Mouse (Mus musculus) brown adipose tissue, adult 24 weeks (tissue): Measurements from ENCODE around the gene Ephx3. TPM values are rescaled to one million over a fixed set of nuclear protein-coding genes. Genes with fewer than 3 reads are reported as not detected.
"Not testable (repeated sequence)": the region's sequence is repeated elsewhere in the genome, so short reads cannot be mapped to it uniquely, and the experiment has no call there.

Source experiments
- H3K27ac ChIP-seq: fragments of 200-500 bp; replicated peaks from 2 replicates; pipeline ENCODE4 v1.5.1; 2012; ENCODE audit warnings: low read depth, mild to moderate bottlenecking, low read length
- H3K4me1 ChIP-seq: fragments of 200-500 bp; 2 replicates; pipeline ENCODE4 v1.6.1; 2012; ENCODE audit warnings: low read length, mixed read lengths; ENCODE audit not compliant: control insufficient read depth, insufficient read depth, insufficient read length
- H3K4me3 ChIP-seq: fragments of 200-500 bp; 2 replicates; pipeline ENCODE4 v1.5.1; 2012; ENCODE audit warnings: low read depth, mild to moderate bottlenecking, low read length, moderate library complexity; ENCODE audit not compliant: insufficient read depth
- polyA plus RNA-seq: library from polyadenylated mRNA; stranded (reverse); fragments of >200 nt; gene quantifications from 2 replicates; pipeline ENCODE4 v1.2.4, GENCODE M21; 2012; ENCODE audit not compliant: missing spikeins, insufficient read depth, insufficient read length

Ephx3 gene
- not detected in 2 replicates for polyA plus RNA-seq

GRCm38 (mm10) chr17:32188863-32189636 is at the start of gene Ephx3:
Gene Ephx3 (minus strand): TSS chr17:32189549.
- Histone ChIP-seq H3K27ac (0 out of 2 replicates have a peak within 1 kb of the TSS, but pooled peaks have one; percentile 15), H3K4me3 (peak within 1 kb of the TSS; percentile 47), H3K4me1 (peaks cover 7% of the 10 kb centered on the region)

GRCm38 (mm10) chr17:32238589-32238988 is 49.2 kb upstream of the Ephx3 start:
- no peak overlapping the region for H3K27ac ChIP-seq
- H3K4me1 ChIP-seq: peaks cover 8% of the 10 kb centered on the region; the same call in 1 of the 2 replicates
- H3K4me3 ChIP-seq: no peak overlapping the region

- Histone ChIP-seq H3K4me1 (peaks cover 5% of the 10 kb centered on the region; the same call in 1 of the 2 replicates), H3K27ac (no peak overlapping the region), H3K4me3 (no peak overlapping the region)
Measured at GRCm38 (mm10) chr17:32235534-32236191, 46.3 kb upstream of the Ephx3 start.

GRCm38 (mm10) chr17:32233174-32233573 is 43.8 kb upstream of the Ephx3 start:
- H3K4me1 ChIP-seq: 0 out of 2 replicates have a peak, but pooled peaks cover 5% of the 10 kb centered on the region
- H3K27ac ChIP-seq: no peak overlapping the region
- no peak overlapping the region for H3K4me3 ChIP-seq

GRCm38 (mm10) chr17:32229256-32229655 is 39.9 kb upstream of the Ephx3 start:
- no peaks in the 10 kb centered on the region for H3K4me1 ChIP-seq
- H3K4me3 ChIP-seq: no peak overlapping the region
- no peak overlapping the region for H3K27ac ChIP-seq

- no peak overlapping the region for H3K27ac ChIP-seq
- H3K4me3 ChIP-seq: no peak overlapping the region
- H3K4me1 ChIP-seq: no peaks in the 10 kb centered on the region
Measured at GRCm38 (mm10) chr17:32220873-32221272, 31.5 kb upstream of the Ephx3 start.

GRCm38 (mm10) chr17:32215587-32215986 is 26.2 kb upstream of the Ephx3 start:
- not testable (repeated sequence) for H3K27ac ChIP-seq, H3K4me1 ChIP-seq, H3K4me3 ChIP-seq

- H3K27ac ChIP-seq, H3K4me3 ChIP-seq: not testable (repeated sequence)
- H3K4me1 ChIP-seq: peaks cover 11% of the 10 kb centered on the region
Measured at GRCm38 (mm10) chr17:32211554-32211953, 22.2 kb upstream of the Ephx3 start.

GRCm38 (mm10) chr17:32209752-32210151 is 20.4 kb upstream of the Ephx3 start:
- Histone ChIP-seq H3K4me1 (peaks cover 17% of the 10 kb centered on the region), H3K4me3 (no peak overlapping the region), H3K27ac (peak overlapping the region; percentile 36; the same call in 1 of the 2 replicates)

GRCm38 (mm10) chr17:32209144-32209543 is 19.8 kb upstream of the Ephx3 start:
- Histone ChIP-seq H3K4me3 (no peak overlapping the region), H3K27ac (peak overlapping the region; percentile 62), H3K4me1 (peaks cover 17% of the 10 kb centered on the region)

GRCm38 (mm10) chr17:32207586-32208245 is 18.4 kb upstream of the Ephx3 start:
- Histone ChIP-seq H3K4me1 (peaks cover 17% of the 10 kb centered on the region), H3K27ac (peak overlapping the region; percentile 92), H3K4me3 (no peak overlapping the region)

- Histone ChIP-seq H3K4me1 (peaks cover 17% of the 10 kb centered on the region), H3K27ac (peak overlapping the region; percentile 75), H3K4me3 (no peak overlapping the region)
Measured at GRCm38 (mm10) chr17:32205345-32205744, 16.0 kb upstream of the Ephx3 start.

GRCm38 (mm10) chr17:32202972-32203371 is 13.6 kb upstream of the Ephx3 start:
- no peak overlapping the region for H3K4me3 ChIP-seq
- no peak overlapping the region for H3K27ac ChIP-seq
- peaks cover 13% of the 10 kb centered on the region; the same call in 1 of the 2 replicates for H3K4me1 ChIP-seq

GRCm38 (mm10) chr17:32201086-32201485 is 11.7 kb upstream of the Ephx3 start:
- H3K27ac ChIP-seq: no peak overlapping the region
- peaks cover 2% of the 10 kb centered on the region; the same call in 1 of the 2 replicates for H3K4me1 ChIP-seq
- H3K4me3 ChIP-seq: no peak overlapping the region

GRCm38 (mm10) chr17:32199796-32200195 is 10.4 kb upstream of the Ephx3 start:
- no peak overlapping the region for H3K4me3 ChIP-seq
- H3K27ac ChIP-seq: no peak overlapping the region
- H3K4me1 ChIP-seq: no peaks in the 10 kb centered on the region
